ENCODE assay signal across 9 mouse cellular contexts in the genomic region with DNA sequence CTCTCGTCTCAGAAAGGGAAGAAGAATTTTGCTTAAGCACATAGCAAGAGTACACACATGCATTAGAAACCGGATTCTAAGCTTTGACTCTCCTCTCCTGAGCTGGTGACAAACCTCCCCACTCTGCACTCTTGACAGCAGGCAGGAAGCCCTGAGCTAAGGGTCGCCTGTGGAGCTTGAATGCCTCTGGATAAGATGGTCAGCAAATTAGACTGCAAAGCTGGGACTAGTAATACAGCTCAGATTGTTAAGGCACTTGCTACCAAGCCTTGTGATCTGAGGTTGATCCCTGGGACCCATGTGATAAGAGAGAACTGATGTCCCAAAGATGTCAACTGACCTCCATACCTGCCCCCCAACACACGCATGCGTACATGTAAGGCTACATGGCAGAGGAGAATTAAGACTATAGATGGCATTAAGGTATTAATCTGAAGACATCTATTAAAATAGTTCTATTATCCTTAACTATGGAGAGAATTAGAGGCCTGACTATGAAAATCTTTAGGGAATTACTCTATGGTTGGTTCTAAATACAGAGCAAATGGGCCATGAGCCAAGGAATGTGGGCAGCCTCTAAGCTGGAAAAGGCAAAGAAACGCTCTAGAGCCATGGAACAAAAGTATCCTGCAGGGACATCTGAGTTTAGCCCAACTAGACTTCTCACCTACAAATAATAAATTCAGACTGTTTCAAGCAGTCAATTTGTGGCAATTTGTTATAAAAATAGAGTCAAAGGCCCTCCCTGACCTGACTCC. TPM values are rescaled to one million over a fixed set of nuclear protein-coding genes. Genes with fewer than 3 reads are reported as not detected.
DNase-seq lines count a peak whose midpoint lies in the region; ATAC-seq and TF ChIP-seq lines count a peak whose summit lies in the region.
"Had no signal": no experiment of that assay in that cellular context is flagged by ENCODE, and none has a peak within 500 bp of the region (broad histone marks: within the 10 kb centered on the region; RNA-seq: fewer than 3 reads in every experiment).

No protein-coding gene starts in this region.

- no peak for ATAC-seq in forebrain, embryonic 14.5 days
- no peak for ATAC-seq in lung, embryonic 14.5 days (ENCODE audit: insufficient read depth)
- ATAC-seq in heart, embryonic 15.5 days (replicated peaks; ENCODE audit: insufficient number of reproducible peaks, insufficient read depth, low FRiP score, low read depth): no peak
- no peak for ATAC-seq in erythroblast, adult 5-6 weeks (replicated peaks; ENCODE audit: low FRiP score, poor library complexity, severe bottlenecking)

- H3K4me2 ChIP-seq in forebrain, embryonic 14.5 days (ENCODE audit: low read length): no peak overlapping the region
- no peak overlapping the region for H3K4me2 ChIP-seq in lung, embryonic 14.5 days
- 0 out of 2 replicates have a peak overlapping the region, but pooled peaks have one; percentile 2 for H3K4me2 ChIP-seq in heart, embryonic 15.5 days
- H3K4me2 ChIP-seq: neural tube, embryonic 13.5 days had no signal

- no peaks in the 10 kb centered on the region for H3K36me3 ChIP-seq in forebrain, embryonic 14.5 days (ENCODE audit: control insufficient read depth, insufficient read depth, low read length)
- H3K36me3 ChIP-seq in forebrain, embryonic 10.5 days (replicated peaks): peaks cover 67% of the 10 kb centered on the region
- H3K36me3 ChIP-seq in lung, embryonic 14.5 days (ENCODE audit: insufficient read depth): peaks cover 2% of the 10 kb centered on the region; the same call in 1 of the 2 replicates
- no peaks in the 10 kb centered on the region for H3K36me3 ChIP-seq in heart, embryonic 15.5 days

- no peaks in the 10 kb centered on the region for H3K9me3 ChIP-seq in forebrain, embryonic 14.5 days (replicated peaks; ENCODE audit: control insufficient read depth, low read length)
- peaks cover 7% of the 10 kb centered on the region; the same call in 1 of the 2 replicates for H3K9me3 ChIP-seq in forebrain, embryonic 10.5 days
- no peaks in the 10 kb centered on the region for H3K9me3 ChIP-seq in lung, embryonic 14.5 days (ENCODE audit: low read depth, low read length)
- no peaks in the 10 kb centered on the region for H3K9me3 ChIP-seq in heart, embryonic 15.5 days (replicated peaks)
- H3K9me3 ChIP-seq: neural tube, embryonic 13.5 days had no signal

- H3K27me3 ChIP-seq in forebrain, embryonic 14.5 days (replicated peaks; ENCODE audit: control insufficient read depth, insufficient read depth, low read length): no peaks in the 10 kb centered on the region
- H3K27me3 ChIP-seq in forebrain, embryonic 10.5 days (ENCODE audit: poor library complexity, severe bottlenecking): no peaks in the 10 kb centered on the region
- H3K27me3 ChIP-seq in lung, embryonic 14.5 days (ENCODE audit: insufficient read depth, low read length): no peaks in the 10 kb centered on the region
- no peaks in the 10 kb centered on the region for H3K27me3 ChIP-seq in heart, embryonic 15.5 days
- H3K27me3 ChIP-seq: neural tube, embryonic 13.5 days had no signal

- peak; percentile 16 for DNase-seq in forebrain, embryonic 14.5 days (ENCODE audit: low spot score)
- no peak for DNase-seq in forebrain, embryonic 10.5 days (ENCODE audit: extremely low spot score, low spot score)
- peak; percentile 69 for DNase-seq in lung, embryonic 14.5 days
- no peak for DNase-seq in lung, adult 18-20 months
- peak; percentile 57 for DNase-seq in right cerebral cortex, postnatal 14 days
- no peak for DNase-seq in embryo, embryonic 11 days

- H3K9ac ChIP-seq in forebrain, embryonic 14.5 days (ENCODE audit: low read length): no peak overlapping the region
- H3K9ac ChIP-seq in lung, embryonic 14.5 days: no peak overlapping the region
- H3K9ac ChIP-seq in heart, embryonic 15.5 days: no peak overlapping the region
- H3K9ac ChIP-seq: neural tube, embryonic 13.5 days had no signal

- no peak for TF ChIP-seq CTCF in lung, embryonic 14.5 days (IDR thresholded peaks at IDR 0.05; ENCODE audit: low read depth)

- WGBS in forebrain, embryonic 14.5 days: 80% methylated on average over 6 of the region's 6 CpGs
- 83% methylated on average over 6 of the region's 6 CpGs for WGBS in forebrain, embryonic 10.5 days
- 60% methylated on average over 6 of the region's 6 CpGs for WGBS in lung, embryonic 14.5 days
- 49% methylated on average over 6 of the region's 6 CpGs for WGBS in heart, embryonic 15.5 days

- H3K27ac ChIP-seq in forebrain, embryonic 14.5 days (ENCODE audit: low read depth, low read length): no peak overlapping the region
- no peak overlapping the region for H3K27ac ChIP-seq in forebrain, embryonic 10.5 days
- 0 out of 2 replicates have a peak overlapping the region, but pooled peaks have one; percentile 9 for H3K27ac ChIP-seq in lung, embryonic 14.5 days (ENCODE audit: low read depth)
- peak overlapping the region; percentile 67 for H3K27ac ChIP-seq in heart, embryonic 15.5 days
- H3K27ac ChIP-seq: neural tube, embryonic 13.5 days had no signal

- no peak overlapping the region for H3K4me3 ChIP-seq in forebrain, embryonic 14.5 days (ENCODE audit: low read depth, low read length)
- no peak overlapping the region for H3K4me3 ChIP-seq in forebrain, embryonic 10.5 days
- no peak overlapping the region for H3K4me3 ChIP-seq in lung, embryonic 14.5 days (ENCODE audit: low read depth, low read length)
- H3K4me3 ChIP-seq in heart, embryonic 15.5 days: no peak overlapping the region
- H3K4me3 ChIP-seq: neural tube, embryonic 13.5 days had no signal

- H3K4me1 ChIP-seq in forebrain, embryonic 14.5 days (ENCODE audit: control insufficient read depth, insufficient read depth, low read length): peaks cover 7% of the 10 kb centered on the region; the same call in 1 of the 2 replicates
- H3K4me1 ChIP-seq in forebrain, embryonic 10.5 days: peaks cover 22% of the 10 kb centered on the region
- peaks cover 11% of the 10 kb centered on the region for H3K4me1 ChIP-seq in lung, embryonic 14.5 days (ENCODE audit: insufficient read depth)
- peaks cover 49% of the 10 kb centered on the region for H3K4me1 ChIP-seq in heart, embryonic 15.5 days (replicated peaks)

RNA-seq across cellular contexts. Expression of a gene that starts 8.6 kb away (rescaled TPM):
- 23.8 and 25.4 TPM in 2 replicates for polyA plus RNA-seq in forebrain, embryonic 14.5 days (2014; fragmentation: Nextera tagmentation; extraction: Ambion mirVana)
- polyA plus RNA-seq in forebrain, embryonic 10.5 days (2016; fragmentation: Nextera tagmentation; extraction: Ambion mirVana): 36.1 and 36.6 TPM in 2 replicates
- polyA plus RNA-seq in lung, embryonic 14.5 days (2014; fragmentation: Nextera tagmentation; extraction: Ambion mirVana): 38.6 and 46.3 TPM in 2 replicates
- 19.3 and 28.9 TPM in 2 replicates for polyA plus RNA-seq in heart, embryonic 15.5 days (2015; fragmentation: Nextera tagmentation; extraction: Ambion mirVana)
- 13.8 and 17.9 TPM in 2 replicates for total RNA-seq in erythroblast, adult 5-6 weeks (2015; ENCODE audit: low replicate concordance)
- 5.7 and 9.3 TPM in 2 replicates for total RNA-seq in erythroblast, adult 5-6 weeks (2017; ENCODE audit: low replicate concordance)

Comparison
In these comparisons a context has a peak if more than half of its experiments do, and no peak if none do; other contexts are left out.
1. DNase-seq: peak in forebrain, embryonic 14.5 days (single experiment), lung, embryonic 14.5 days (single experiment) and right cerebral cortex, postnatal 14 days (single experiment); none in forebrain, embryonic 10.5 days (single experiment), lung, adult 18-20 months (0 of 2) and embryo, embryonic 11 days (single experiment).
2. H3K27ac ChIP-seq: peak in lung, embryonic 14.5 days (single experiment) and heart, embryonic 15.5 days (single experiment); none in forebrain, embryonic 14.5 days (single experiment) and forebrain, embryonic 10.5 days (single experiment).